Mouse (Mus musculus): ENCODE data around the gene Sec11a.
"Not testable (repeated sequence)": the region's sequence is repeated elsewhere in the genome, so short reads cannot be mapped to it uniquely, and the experiment has no call there.

The Sec11a gene

GRCm38 (mm10) chr7:80947445-80948350 is at the start of gene Sec11a:
TSS of gene Sec11a (minus strand) at chr7:80947780.
- DNase-seq (ENCODE audit: low read depth), result peak; percentile 75

- DNase-seq (ENCODE audit: low read depth), result no peak
Observed at GRCm38 (mm10) chr7:80995266-80996146, 47.9 kb upstream of the Sec11a start.

- no peak for DNase-seq (ENCODE audit: low read depth)
Observed at GRCm38 (mm10) chr7:80994663-80995005, 47.1 kb upstream of the Sec11a start.

GRCm38 (mm10) chr7:80993834-80994662 is 46.5 kb upstream of the Sec11a start:
- no peak for DNase-seq (ENCODE audit: low read depth)

DNA sequence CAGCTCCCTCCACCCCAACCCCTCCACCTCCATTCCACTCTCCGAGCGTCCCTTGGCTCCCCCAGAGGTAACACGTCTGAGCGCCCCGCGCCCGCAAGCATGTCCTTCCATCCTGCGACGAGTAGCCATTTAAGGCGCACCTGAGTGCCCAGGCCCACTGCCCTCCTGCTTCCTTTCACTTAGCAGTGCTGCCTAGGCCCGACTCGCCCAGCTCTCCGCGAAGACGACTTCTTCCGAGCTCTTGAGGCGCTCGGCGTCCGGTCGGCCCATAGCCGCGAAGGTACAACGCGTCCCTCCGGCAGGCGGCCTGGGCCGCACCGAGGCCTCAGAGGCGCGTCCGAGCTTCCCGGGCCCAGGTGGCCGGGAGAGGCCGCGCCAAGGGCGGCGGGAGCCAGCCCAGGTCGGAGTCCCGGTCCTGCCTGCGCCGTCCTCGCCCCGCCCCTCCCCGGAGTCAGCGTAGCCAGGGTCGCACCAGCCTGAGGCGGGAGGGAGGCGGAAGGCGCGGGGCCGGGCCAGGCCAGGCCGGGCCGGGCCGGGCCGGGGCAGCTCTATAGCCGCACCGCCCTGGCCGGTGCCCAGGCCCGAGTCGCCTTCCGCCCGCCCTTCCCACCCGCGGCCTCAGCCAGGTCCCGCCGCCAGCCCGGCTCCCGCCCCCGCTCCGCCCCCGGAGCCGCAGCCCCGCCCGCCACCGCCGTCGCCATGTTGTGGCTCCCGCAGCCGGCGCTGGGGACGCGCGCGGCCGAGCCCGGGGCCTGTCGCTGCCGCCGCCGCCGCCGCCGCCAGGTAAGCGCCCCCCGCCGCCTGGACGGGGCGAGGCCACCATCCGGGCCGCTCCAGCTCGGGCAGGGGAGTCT is 45.6 kb upstream of the Sec11a start, which contains the start of gene Zfp592:
Gene Zfp592 (plus strand): TSS at position 702 of the 854 bp plus-strand sequence.
- DNase-seq (ENCODE audit: low read depth), result peak; percentile 29

DNA sequence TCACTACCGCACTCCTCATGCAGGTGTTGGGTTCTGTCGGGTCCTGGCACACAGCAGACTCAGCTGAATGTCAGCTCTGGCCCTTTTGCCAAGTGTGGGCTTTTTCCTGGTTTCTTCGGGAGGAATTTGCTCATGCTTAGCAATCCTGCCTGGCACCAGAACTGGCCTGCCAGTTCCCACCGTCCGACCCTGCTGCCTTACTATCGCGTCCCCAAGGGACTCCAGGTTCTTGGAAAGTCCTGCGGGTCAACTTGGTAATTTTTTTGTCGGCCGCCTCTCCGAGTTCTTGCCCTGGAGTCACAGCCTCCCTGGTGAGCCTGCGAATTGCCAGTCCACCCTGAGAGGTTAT is 45.0 kb upstream of the Sec11a start:
- peak; percentile 28 for DNase-seq (ENCODE audit: low read depth)

GRCm38 (mm10) chr7:80992063-80992462 is 44.5 kb upstream of the Sec11a start:
- no peak for DNase-seq (ENCODE audit: low read depth)

- DNase-seq (ENCODE audit: low read depth), result no peak
Observed at GRCm38 (mm10) chr7:80991589-80991988, 44.0 kb upstream of the Sec11a start.

- no peak for DNase-seq (ENCODE audit: low read depth)
Observed at GRCm38 (mm10) chr7:80990276-80990675, 42.7 kb upstream of the Sec11a start.

DNA sequence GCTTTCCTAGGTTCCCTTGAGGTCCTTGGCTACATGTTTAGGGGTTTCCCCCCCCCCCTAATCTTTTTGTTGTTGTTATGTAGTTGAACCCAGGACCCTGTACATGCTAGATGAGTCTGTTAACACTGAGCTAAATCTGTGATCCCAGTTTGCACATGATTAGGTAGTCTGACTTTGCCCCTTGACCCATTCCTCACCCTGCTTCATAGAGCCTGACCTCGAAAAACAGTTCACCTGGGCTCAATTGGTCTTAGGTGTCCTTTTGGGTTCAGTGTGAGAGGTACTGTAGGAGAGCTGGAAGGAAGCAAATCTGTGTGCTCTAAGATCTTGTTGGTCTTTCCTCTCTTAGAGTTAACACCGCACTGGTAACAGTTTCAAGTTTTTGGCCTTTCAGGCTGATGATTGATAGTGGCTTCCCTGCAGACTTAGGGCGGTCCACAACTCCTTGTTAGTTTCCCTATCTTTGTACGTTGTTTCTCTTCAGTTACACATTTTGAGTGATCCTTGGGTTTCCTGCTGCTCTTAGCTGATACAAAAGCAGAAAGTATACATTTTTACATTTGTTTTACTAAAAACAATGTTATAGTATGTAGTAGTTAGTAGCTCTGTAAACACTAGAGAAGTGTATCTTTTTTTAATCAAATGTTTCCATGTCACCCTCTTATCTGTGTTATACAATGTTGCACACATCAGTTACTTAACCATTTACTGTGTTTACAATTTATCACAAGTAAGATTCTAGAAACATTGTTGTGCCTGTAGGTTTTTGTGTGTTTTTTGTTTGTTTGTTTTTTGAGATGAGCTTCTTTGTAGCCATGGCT is 40.4 kb upstream of the Sec11a start:
- DNase-seq (ENCODE audit: low read depth), result no peak

GRCm38 (mm10) chr7:80986458-80987187 is 39.0 kb upstream of the Sec11a start:
- DNase-seq (ENCODE audit: low read depth), result no peak

- DNase-seq (ENCODE audit: low read depth), result no peak
Observed at GRCm38 (mm10) chr7:80980566-80980965, 33.0 kb upstream of the Sec11a start.

- DNase-seq (ENCODE audit: low read depth), result not testable (repeated sequence)
Observed at GRCm38 (mm10) chr7:80973638-80974015, 26.0 kb upstream of the Sec11a start.

DNA sequence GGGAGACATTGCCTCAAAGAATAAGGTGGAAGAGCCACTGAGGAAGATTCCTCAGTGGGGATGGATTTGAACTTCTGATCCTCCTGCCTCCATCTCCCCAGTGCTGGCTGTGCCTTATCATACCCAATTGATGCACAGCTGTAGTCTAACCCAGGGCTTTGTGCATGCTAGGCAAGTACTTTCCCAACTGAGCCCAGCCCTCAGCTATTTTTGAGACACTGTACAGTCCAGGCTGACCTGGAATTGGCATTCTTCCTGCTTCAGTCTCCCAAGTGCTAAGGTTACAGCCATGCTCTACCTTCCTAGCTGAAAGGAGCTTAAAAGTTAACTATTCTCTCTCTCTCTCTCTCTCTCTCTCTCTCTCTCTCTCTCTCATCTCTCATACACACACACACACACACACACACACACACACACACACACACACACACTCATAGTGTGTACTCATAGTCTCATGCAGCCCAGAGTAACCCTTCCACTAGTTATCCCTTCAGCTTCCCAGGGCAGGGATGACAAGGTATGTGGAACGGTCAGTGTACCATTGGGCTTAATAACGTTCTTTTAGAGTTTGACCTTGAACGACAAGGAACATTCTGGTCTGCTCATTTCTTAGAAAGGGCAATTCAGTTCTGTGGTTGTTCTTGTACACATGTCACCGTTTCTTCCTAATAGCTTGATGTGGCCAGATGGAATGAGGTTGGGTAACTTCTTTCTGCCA is 25.5 kb upstream of the Sec11a start:
- not testable (repeated sequence) for DNase-seq (ENCODE audit: low read depth)

DNA sequence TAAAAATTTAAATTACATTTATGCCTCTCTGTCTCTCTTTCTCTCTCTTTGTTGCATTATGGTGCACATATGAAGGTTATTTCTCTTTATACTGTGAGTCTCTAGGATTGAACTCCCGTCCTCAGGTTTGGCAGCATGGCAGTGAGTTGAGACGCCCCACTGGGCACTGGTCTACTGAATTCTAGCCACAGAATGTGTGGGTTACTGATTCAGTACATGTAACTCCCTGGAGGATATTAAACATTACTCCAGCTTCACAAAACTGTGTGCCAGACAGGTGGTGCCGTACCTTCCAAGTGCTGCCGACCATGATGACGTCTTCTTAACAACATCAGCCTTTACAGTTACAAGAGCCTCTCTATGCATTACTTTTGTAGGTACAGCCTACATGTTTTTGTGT is 24.5 kb upstream of the Sec11a start:
- DNase-seq (ENCODE audit: low read depth), result no peak

DNA sequence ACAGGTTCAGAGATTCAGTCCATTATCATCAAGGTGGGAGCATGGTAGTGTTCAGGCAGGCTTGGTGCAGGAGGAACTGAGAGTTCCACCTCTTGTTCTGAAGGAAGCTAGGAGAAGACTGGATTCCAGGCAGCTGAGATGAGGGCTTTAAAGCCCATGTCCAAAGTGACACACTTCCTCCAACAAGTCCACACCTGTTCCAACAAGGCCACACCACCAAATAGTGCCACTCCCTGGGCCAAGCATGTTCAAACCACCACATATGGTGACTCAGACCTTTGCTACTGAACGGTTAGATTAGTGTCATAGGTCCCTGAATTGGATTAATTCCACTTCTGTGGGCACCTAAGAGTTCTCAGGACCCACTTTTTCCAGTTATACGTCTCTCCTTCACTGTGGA is 23.8 kb upstream of the Sec11a start:
- DNase-seq (ENCODE audit: low read depth), result no peak

DNA sequence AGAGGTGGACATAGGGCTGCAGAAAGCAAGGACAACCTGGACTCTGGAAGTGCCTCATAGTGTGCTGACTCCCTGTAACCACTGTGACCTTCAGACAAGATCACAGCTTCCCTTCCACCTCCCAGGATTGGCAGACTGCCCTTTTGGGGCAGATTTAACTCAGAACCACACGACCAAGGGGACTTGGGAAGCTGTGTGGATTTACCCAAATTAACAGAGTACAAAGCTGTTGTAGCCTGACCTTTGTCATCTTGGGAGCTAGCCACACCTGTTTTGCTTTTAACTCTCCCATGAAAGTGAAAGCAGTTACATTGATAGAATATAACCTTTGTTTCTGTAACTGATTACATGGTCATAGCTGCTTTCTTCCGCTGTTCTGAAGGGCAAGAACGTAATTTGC is 23.3 kb upstream of the Sec11a start:
- no peak for DNase-seq (ENCODE audit: low read depth)

GRCm38 (mm10) chr7:80962799-80963198 is 15.2 kb upstream of the Sec11a start:
- DNase-seq (ENCODE audit: low read depth), result no peak

GRCm38 (mm10) chr7:80959003-80959402 is 11.4 kb upstream of the Sec11a start:
- DNase-seq (ENCODE audit: low read depth), result no peak
